Mouse (Mus musculus): ENCODE data around the gene Insig2.
A peak's percentile ranks its signal among the peaks of the same experiment; 100 is the strongest.

The Insig2 gene

DNA sequence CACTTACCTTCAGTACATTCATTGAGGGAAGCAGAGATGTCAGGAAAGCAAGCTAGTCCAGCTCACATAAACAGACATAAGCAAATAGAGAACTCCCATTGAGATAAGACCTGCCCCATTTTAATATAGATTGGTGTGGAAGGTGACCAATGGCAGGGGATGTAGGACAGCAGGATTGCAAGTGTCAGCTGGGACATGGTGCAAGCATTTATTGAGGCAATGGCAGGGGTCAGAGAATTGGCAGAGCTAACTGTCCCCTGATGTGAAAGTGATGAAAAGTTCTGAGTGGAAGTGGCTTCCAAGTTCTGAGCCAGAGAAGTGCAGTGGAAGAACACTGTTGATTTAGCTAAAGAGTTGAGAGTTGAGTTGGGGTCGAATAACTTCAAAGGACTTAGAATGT, at the start of gene Insig2:
TSS of gene Insig2 (minus strand) at position 105 of the 400 bp plus-strand sequence.
- no peak for DNase-seq (ENCODE audit: low spot score)

DNA sequence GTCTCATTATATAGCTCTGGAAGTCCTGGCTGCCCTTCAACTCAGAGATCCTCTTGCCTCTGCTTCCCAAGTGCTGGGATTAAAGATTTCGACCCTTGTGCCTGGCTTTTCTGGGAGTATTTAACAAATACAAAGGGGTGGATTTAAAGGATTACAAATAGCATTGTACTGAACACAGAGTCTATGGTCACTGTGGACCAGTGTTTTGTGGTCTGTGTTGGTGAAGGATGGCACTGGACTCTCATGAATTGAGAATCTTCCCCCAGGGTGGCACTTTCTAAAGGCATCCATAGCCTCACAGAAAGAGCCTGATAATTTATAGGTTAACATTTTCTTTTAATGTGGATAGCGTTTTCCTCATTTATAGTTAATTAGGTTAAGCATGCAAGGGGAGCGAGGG, 49.2 kb upstream of the Insig2 start:
- DNase-seq (ENCODE audit: low spot score) = no peak

DNA sequence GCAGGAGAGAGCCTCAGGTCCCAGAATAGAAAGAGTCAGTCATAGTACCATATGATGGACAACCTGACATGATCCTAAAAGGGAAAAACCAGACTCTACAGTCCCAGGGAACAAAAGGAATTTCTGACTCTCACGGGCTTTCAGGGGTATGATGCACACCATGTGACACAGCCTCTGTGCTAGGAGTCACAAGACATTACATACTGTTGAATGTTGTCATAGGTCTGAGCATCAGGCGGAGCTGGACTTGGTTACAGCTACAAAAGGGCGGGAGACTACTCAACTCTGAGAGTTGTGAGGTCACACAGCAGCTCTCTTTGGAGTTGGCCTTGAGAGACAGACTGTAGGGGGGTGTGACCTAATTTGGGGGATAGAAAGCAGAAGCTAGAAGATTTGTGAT, 47.6 kb upstream of the Insig2 start:
- no peak for DNase-seq (ENCODE audit: low spot score)

DNA sequence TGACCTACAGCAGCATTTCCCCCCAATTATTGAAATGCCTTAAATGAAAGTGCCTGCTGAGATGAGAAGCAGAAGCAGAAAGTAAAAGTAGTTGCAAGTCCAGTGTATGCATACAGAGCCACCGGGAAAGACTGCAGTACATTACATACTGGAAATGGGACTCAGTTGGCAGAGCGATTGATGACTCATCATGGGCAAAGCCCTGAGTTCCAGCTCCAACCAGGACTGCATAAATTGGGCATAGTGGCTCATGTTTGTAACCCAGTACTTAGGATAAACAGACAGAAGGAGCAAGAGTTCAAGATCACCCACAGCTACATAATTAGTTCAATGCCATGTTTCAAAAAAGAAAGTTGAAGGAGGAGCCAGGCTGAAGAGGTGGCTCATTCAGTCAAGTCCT, 45.5 kb upstream of the Insig2 start:
- DNase-seq (ENCODE audit: low spot score) = no peak

DNA sequence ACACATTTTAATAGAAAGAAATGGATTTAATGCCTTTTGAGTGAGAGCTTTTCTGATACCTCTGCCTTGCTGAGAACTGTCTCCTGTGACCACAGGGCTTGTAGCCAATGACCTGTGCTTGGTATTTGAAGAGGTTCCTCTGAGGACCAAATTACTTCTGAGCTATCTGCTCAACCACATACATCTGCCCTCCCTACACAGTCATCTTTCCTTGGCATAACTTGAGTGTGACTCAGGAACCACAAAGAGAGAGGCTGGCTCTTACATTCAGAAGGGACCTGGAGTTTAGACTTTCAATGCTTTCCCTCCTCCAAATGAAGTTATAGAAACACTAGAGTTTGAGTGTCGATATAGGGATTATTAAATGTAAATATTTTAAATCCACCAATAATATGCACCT, 45.0 kb upstream of the Insig2 start:
- no peak for DNase-seq (ENCODE audit: low spot score)

DNA sequence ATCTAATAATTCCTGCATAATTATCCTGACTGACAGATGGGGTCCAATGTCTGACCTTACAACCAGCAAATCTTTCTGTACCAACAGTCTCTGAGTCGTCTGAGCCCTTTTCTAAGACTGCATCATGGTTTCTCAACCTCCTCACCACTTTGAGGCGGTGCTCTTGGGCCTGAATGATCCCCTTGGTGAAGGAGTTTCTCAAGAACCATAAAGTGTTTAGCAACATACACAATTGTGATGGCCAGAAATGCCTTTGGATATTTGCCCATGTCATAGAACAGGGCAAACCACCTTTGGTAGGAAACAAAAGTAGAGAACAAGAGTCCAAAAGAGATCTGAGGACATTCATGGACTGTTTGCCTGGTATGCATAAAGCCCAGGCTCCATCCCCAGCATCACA, 41.2 kb upstream of the Insig2 start:
- no peak for DNase-seq (ENCODE audit: low spot score)

DNA sequence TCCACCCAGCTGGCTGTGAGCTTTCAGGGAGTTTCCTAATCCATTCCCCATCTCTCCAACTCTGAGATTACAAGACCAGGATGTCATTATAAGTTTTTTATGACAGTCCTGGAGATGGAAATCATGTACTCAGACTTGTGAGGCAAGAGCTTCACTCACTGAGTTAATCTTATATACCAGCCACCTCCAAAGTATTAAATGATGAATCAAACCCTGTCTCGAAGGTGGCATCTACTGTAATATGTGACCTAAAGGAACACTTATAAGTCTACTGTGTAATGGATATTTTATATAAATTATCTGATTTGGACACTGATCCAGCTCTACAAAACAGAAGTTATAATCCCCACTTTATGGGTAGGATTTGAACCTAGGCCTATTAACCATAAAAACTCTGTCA, 40.3 kb upstream of the Insig2 start:
- DNase-seq (ENCODE audit: low spot score) = no peak

DNA sequence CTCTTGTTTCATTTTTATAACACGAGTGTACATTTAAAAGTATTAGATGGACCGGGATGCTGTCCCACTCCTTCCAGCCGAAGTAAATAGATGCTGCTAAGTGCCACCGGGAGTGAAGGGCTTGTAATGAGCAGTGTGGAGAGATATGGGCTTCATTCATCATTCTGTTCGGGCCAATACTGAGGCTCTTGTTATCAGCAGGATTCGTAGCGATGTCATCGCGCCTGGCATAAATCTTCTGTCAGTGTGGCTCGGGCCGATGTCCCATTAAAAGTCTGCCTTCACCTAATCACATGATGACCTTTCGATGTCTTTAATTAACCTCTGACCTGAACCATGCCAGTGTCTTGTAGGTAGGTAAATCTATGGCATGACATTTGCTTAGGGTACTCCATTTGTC, 39.1 kb upstream of the Insig2 start:
- no peak for DNase-seq (ENCODE audit: low spot score)

DNA sequence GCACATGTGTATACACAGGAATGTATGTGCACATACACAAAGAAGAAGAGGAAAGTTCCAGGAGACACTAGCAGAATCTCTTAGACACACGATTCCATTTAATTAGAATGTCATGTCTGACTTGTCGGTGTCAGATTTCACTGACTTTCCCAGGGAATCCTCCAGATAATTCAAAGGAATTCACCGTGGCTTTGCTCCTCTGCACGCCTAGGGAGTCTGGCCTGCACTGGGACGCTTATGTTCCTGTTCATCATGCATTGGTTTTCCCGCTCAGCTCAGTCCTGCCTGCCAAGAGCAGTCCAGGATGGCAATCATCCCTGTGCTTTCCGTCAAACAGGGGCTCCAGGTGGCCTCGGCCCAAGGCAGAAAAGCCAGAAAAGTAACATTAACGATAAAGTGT, 34.9 kb upstream of the Insig2 start:
- no peak for DNase-seq (ENCODE audit: low spot score)

DNA sequence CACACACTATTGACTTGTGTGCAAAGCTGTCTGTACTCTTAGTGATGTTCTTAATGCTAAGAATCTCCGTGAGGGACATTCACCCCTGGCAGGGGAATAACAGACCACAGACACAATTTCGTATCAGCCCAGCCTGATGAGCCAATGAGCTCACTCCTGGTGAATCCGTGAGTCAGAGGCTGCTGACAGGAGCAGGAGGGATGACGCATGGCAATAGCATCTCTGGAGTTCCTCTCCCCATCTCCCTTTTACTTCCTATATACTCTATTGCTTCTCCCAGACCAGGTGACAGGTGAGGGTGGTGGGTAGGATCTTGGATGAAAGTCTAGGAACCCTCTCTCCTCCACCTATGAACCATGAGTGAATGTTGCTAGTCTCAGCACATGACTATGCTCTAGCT, 28.2 kb upstream of the Insig2 start:
- DNase-seq (ENCODE audit: low spot score) = no peak

DNA sequence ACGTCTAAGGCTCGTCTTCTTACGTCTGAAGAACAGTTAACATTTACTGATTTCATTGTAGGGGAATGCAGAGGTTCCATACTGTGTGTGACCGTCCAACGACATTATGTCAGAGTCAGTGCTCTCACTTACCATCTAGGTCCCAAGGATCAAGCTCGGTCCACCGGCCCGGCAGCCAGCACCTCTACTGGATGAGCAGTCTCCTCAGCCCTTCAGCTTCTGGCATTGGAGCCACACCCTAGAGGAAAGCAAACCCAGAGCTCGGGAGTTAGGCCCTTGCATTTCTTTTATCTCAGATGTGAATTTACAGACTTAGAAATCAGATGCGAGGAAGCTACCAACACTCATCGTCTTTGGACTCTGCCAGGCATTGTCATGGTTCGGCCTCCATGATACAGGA, 27.3 kb upstream of the Insig2 start:
- DNase-seq (ENCODE audit: low spot score) = no peak

DNA sequence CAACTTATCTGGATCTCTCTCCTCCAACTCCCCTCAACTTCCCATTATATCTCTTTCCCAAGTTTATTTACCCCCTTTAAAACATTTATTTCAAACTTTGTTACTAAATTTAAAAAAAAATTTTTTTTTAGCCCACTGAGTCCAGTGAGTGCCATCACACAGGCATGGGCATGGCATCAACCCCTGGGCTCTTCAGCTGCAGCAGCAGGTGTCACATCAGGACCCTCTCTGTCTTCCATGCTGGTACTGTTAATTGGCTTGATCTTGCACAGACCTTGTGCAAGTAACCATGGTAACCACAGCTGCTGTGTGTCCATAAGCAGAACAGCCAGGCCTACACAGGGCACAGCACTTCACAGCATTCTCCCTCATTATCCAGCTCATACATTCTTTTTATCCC, 21.4 kb upstream of the Insig2 start:
- no peak for DNase-seq (ENCODE audit: low spot score)

DNA sequence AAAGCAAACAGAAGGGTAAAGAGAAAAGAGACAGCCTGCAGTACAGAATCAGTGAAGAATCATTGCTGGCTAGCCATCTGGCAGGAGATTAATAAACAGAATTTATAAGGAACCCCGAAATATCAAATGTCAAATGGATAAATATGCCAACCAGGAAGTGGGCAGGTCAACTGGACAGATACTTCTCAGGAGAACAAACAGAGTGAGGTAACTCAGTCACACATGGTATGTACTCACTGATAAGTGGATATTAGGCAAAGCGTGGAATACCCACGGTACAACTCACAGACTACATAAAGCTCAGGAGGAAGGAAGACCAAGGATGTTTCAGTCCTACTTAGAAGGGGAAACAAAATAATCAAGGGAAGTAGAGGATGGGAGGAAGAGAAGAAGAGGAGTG, 18.6 kb upstream of the Insig2 start:
- DNase-seq (ENCODE audit: low spot score) = no peak

DNA sequence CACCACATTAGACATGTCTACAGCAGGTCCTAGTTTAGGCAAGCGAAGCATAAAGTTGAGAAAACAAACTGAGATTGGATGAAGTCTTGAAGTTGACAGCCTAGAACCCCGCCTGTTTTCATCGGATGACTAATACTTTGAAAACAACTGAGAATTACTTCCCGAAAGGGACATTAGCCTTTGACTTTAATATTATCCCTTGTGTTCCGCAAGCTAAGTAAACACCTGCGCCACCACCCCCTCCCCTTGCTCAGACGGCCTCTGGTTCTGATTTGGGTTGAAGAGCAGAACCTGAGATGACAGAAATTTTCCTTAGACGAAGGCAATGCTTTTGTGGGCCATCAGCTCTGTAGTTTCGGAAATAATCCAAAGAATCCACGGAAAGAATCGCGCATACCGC, 18.2 kb upstream of the Insig2 start:
- DNase-seq (ENCODE audit: low spot score) = no peak

DNA sequence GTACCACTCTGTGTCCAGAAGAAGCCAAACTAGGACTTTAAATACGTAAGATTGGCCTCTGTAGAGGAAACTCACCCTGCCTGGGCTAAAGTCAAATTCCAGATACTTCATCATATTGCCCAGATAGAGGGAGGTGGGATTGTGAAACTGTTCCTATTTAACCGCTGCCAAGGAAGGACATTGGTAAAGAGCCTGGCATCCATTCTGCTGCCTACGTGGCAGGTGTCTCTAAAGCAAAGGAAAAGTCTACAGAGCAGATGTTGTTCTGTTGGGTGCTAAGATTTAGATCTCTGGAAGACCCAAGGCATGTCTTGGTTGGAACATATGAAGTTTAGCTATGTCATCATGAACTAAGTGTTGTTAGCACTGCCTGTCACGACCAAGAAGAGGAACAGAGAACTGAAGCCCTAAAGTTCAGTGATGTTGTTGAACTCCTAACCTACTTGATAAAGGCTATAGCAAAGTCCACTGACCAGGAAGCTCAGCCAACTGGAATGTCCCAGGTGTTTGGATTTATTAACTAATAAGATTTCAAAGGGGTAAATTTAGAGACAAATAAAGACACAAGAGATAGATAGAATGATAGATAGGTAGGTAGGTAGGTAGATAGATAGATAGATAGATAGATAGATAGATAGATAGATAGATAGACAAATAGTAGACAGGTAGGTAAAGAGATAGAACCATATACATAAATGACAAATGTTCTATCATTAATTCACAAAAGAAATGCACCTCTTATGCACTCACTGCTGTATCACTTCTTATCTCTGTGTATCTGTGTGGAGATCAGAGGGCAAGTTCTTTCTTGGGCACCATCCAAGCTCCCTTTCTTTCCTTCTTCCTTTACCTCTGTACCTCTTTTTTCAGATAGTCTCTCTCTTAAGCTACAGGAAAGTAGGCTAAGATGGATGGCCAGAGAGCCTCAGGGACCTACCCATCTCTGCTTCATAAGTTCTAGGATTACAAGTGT, 16.8 kb upstream of the Insig2 start:
- no peak for DNase-seq (ENCODE audit: low spot score)

DNA sequence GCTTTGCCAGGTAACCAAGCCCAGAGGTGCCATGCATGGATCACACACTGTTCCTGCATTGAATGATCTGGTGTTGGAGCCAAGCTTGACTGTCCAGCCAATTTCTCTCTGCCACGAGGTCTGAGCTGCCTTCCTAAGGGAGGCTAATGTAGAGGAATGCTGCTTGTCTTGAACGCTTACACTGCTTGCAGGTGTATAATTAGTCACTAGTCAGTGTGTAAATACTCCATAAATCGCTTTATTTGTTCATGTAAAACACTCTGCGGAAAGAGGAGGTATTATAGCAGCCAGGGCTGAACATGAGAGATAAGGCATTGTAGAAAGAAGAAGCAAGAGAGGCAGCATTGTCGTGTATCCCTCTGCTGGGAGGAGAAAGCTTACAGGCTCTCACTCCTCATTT, 11.6 kb upstream of the Insig2 start:
- DNase-seq (ENCODE audit: low spot score) = no peak

DNA sequence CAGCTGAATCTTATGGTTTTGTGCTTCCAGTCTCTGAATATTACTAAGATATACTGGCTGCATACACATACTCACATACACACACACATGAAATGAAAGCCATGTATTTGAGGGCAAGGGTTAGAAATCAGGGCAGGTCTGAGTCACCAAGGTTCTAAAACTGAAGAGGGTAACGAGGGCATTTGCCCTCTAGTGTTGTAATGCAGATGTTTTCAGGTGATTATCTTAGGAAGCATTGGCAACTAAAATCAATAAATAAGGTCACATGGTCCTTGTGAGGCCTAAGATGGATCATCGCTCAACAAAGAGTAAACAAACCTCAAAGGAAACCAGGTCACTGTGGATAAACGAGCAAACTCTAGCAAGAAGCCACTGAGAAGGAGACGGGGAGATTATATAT, 3.4 kb upstream of the Insig2 start:
- DNase-seq (ENCODE audit: low spot score) = no peak

DNA sequence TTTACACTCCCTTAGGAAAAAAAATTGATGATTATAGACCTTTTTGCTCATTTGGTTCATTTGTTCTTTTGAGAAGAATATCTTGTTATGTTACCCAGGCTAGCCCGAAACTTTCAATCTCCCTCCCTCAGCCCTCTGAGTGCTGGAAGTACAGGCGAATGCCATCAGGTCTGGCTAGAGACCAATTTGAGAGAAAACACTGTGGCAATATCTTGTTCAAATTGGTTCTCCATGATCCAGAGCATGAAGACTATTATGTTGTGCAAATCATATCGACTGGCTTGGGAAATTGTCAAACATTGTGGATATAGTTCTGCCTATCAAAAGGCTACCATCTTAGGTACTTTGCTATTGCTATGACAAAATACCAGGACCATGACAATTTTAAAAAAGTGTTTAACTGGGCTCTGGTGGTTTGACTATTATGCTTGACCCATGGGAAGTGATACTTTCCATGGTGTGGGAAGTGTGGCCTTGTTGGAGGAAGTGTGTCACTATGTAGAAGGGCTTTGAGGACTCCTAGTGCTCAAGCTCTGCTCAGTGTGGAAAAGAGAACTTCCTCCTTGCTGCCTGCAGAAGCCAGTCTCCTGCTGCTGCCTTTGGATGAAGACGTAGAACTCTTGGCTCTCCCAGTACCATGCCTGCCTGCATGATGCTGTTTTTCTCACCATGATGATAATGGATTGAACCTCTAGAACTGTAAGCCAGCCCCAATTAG, 1.8 kb upstream of the Insig2 start:
- no peak for DNase-seq (ENCODE audit: low spot score)

DNA sequence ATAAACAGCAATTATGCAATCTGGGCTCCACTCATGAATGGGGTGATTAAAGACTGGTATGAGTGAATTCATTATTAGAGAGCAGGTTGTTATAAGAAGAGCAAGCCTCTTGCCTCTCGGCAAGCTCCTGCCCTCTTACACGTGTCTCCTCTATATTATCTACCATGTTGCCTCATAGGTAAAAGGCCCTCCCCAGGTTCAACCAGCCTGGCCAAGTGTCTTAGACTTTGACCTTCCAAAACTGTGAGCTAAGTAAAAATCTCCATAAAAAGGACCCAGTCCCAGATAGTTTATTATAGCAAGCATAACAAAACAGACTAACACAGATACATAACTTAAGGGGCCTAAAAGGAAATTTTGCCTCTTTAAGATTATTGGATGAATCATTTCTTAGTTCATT, 1.8 kb downstream of the Insig2 start:
- DNase-seq (ENCODE audit: low spot score) = no peak

DNA sequence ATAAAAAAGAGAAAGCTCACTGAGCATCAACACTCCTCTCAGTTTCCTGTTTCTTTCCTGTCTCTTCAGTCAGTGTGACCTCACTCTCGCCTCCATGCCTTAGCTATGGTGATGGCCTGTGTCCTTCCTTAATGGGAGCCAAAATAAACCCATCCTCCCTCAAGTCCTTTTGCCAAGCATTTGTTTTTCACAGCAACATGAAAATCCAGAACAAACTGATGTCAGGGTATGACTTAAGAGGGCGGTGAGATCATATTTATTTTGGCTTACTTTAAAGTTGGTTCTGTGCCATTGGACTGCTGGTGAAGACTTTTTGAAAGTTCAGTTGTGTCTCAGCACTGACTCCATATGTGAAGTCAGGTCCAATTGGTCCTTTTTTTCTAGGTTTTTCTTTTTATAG, 3.0 kb downstream of the Insig2 start:
- DNase-seq (ENCODE audit: low spot score) = no peak

DNA sequence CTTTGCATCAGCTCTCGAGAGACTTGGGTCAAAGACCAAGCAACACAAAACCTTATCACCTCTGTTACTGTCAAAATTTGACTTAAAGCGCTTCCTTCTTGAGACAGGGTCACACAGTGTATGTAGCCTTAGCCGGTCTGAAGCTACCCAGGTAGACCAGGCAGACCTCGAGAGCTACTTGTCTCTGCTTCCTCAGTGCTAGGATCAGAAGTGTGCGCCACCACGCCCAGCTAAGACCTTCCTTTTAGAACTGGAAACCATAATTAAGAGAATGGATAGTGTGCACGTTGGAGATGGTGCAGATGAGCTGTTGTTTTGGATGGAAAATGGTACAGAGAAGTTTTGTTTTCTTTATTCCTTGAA, 4.2 kb downstream of the Insig2 start:
- DNase-seq (ENCODE audit: low spot score) = no peak

DNA sequence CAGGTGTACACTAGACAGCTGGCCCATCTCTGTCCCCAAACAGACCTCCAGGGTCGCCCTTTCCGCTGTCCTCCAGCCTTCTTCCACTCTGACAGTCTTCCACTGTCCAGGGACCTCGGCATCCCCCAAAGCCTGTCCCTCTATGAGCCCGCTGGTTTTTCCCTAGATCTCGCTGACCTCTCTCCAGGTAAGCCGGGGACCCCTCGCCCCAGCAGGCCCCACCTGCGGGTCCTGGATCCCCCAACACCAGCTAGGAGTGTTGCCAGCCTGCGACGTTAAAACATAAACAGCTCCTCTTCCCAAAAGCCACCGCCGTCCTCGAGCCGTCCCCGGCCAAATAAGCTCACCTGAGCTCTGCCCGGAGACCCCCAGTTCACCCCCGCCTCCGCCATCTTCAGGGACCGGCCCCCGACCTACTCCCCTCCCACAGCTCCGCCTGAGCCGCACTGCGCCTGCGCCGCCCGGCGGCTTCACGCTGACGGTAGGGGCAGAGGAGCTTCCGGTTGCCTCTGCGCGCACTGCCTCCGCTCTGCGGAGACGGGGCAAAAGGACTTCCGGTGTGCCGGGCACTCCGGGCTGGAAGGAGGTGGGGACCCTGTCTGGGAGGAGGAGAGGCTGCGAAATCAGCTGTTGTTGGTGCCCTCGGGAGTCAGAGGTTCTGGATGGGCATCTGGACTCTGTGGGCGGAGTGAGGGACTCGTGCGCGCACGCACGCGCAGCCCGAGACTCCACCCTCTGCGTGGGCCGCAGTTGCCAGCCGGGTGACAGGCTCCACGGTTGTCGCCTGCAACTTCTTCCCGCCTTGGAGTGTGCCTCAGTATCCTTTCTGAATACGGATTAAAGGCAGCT, 4.8 kb downstream of the Insig2 start:
- DNase-seq (ENCODE audit: low spot score) = peak; percentile 57

All from layer of hippocampus, adult 9-10 months (tissue).